Mouse (Mus musculus): ENCODE data around the gene Orc2. TPM values are rescaled to one million over a fixed set of nuclear protein-coding genes. Genes with fewer than 3 reads are reported as not detected.

The Orc2 gene
- total RNA-seq (2023) = 10 to 100 TPM; 22.9 to 27.1 TPM

DNA sequence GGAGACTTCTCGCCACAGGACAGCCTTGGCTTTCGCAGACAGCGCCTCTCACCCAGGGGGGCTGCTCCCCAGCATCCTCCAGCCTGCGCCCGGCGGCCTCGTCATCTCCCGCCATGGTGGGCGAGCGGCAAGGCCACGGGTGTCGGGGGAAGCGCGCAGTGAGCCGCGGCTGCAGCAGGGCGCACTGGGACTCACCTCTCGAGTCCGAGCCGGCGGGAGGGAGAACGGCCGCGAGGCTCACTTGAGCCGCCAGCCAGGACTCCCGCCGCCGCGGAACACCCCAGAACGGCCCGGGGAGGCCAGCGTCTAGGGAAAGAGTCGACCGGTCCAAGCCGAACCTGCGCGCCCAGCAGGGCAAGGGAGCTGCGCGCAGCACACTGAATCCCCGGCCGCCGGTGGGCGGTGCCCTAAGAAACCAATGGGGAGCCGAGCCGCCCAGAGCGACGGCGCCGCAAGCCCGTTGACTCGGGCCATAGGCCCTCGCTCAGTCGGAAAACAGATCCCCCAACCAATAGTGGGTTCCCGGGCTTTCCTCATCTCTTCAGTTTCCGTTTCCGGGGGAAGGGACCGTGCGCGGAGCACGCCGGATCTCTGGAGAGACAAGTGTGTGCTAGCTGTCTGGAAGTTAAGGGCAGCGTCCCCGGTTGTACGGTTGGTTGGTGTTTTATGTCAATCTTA, at the start of gene Orc2:
TSS of gene Orc2 (minus strand) at position 533 of the 678 bp plus-strand sequence.

DNA sequence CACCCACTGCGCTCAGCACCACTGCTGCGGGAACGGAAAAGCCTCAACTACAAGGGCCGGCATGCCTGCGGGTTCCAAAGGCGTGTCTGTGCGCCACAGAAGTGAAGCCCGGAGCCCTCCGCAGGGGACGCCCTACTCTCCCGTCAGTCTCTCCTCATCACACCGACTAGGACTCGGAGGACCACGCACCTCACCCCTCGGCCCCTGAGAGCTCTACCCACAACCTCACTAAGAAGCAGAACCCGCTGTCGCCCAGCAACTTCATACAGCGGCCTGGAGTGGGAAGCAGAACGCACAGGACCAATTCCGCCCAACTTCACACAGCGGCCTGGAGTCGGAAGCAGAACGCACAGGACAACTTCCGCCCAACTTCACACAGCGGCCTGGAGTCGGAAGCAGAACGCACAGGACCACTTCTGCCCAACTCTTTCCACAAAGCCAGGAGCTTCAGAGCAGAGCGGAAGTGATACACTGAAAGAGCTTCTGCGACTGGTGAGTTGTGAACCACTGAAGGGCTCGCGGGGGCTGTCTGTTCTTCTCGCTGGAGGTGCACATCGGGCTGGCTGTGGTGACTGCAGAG, 59.7 kb downstream of the Orc2 start, which contains the start of the genes Nif3l1 and Ppil3:
TSS of gene Nif3l1 (plus strand) at position 9 of the 580 bp plus-strand sequence.
TSS of gene Ppil3 (minus strand) at position 344 of the 580 bp plus-strand sequence.

DNA sequence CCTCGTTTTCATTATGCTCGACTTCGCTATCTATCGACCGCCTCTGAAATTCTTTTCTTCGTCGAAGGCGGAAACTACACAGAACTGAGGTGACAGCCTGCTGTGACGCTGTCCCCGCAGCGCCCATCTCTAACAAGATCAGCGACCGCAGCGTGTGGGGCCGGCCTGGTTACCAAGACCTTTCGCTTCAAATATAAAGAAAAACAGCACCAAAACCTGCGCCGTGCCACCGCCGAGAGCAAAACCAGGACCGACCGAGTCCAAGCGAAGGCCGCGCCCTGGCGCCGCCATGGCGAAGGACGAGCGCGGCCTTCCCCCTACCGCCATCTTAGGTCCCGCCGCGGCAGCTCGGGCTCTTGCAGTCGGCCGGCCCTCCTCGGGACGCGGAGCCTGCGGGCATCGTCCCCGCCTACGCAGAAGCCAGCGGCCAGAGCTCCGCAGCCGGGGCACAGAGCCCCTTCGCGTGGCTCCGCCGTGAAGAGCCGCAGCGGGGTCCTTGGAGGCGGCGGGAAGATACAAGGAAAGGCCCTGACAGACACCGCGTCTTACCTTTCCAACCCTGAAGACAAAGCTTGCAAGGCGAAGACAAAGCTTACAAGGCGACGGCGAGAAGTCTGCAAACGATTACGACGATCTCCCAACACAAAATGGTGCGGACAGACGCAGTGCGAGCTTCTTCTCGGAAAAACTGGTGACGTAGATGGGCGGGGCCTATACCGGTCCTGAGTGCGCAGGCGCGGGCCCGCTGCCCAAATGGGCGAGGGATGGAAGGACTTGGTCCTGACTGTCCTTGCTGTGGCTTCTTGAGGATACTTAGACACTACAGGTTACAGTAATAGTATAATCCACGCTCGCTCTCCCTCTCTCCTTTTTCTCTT, 81.3 kb downstream of the Orc2 start, which contains the start of gene Clk1:
TSS of gene Clk1 (minus strand) at position 696 of the 878 bp plus-strand sequence.

Other genes with a start within 250 kb of the Orc2 start
- under 1 TPM; 0.12 to 0.23 TPM for gene Aox2, start 226.8 kb downstream of the Orc2 start, total RNA-seq (2023)
- 100 to 1,000 TPM; 174 to 176 TPM for gene Bzw1, start 112.2 kb downstream of the Orc2 start, total RNA-seq (2023)
- gene Clk1, start 81.0 kb downstream of the Orc2 start, total RNA-seq (2023) = 1,000 to 10,000 TPM; 1,400 to 1,605 TPM
- gene Nif3l1, start 60.0 kb downstream of the Orc2 start, total RNA-seq (2023) = 10 to 100 TPM; 35.8 to 49.2 TPM
- 10 to 100 TPM; 37.3 to 43.5 TPM for gene Ppil3, start 59.6 kb downstream of the Orc2 start, total RNA-seq (2023)
- 10 to 100 TPM; 13.4 to 24.7 TPM for gene Fam126b, start 81.2 kb upstream of the Orc2 start, total RNA-seq (2023)
- 10 to 100 TPM; 35.4 to 46.4 TPM for gene Ndufb3, start 81.3 kb upstream of the Orc2 start, total RNA-seq (2023)
- not detected for gene Als2cr12, start 190.9 kb upstream of the Orc2 start, total RNA-seq (2023)
- 100 to 1,000 TPM; 182 to 199 TPM for gene Cflar, start 206.4 kb upstream of the Orc2 start, total RNA-seq (2023)

Measured in T-cell, adult 66 days (primary cell).